Mouse (Mus musculus) kidney, embryonic 15.5 days (tissue): Measurements from ENCODE around the gene Tpx2. TPM values are rescaled to one million over a fixed set of nuclear protein-coding genes. Genes with fewer than 3 reads are reported as not detected.

Experiments used
- ATAC-seq: fragments of 200-750 bp; cut with Nextera tagmentation; replicated peaks from 2 replicates; pipeline ENCODE4 v1.8.0; 2017; ENCODE audit warnings: moderate TSS enrichment; ENCODE audit not compliant: low FRiP score
- H3K27ac ChIP-seq: fragments of 300-500 bp; sonication (generic); 2 replicates; pipeline ENCODE4 v1.5.1; 2015; ENCODE audit warnings: mild to moderate bottlenecking, inconsistent platforms
- H3K27me3 ChIP-seq: fragments of 300-500 bp; sonication (generic); 2 replicates; pipeline ENCODE4 v1.6.1; 2015; ENCODE audit warnings: inconsistent platforms
- H3K36me3 ChIP-seq: fragments of 300-500 bp; sonication (generic); 2 replicates; pipeline ENCODE4 v1.6.1; 2015; ENCODE audit warnings: inconsistent platforms
- H3K4me1 ChIP-seq: fragments of 300-500 bp; sonication (generic); 2 replicates; pipeline ENCODE4 v1.6.1; 2015; ENCODE audit warnings: inconsistent platforms
- H3K4me2 ChIP-seq: fragments of 300-500 bp; sonication (generic); 2 replicates; pipeline ENCODE4 v1.6.1; 2015; ENCODE audit warnings: moderate library complexity, mild to moderate bottlenecking, inconsistent platforms
- H3K4me3 ChIP-seq: fragments of 300-500 bp; sonication (generic); replicated peaks from 2 replicates; pipeline ENCODE4 v1.5.1; 2015; ENCODE audit warnings: mild to moderate bottlenecking, inconsistent platforms
- H3K9ac ChIP-seq: fragments of 300-500 bp; sonication (generic); 2 replicates; pipeline ENCODE4 v1.6.1; 2015; ENCODE audit warnings: mild to moderate bottlenecking, inconsistent platforms
- H3K9me3 ChIP-seq: fragments of 300-500 bp; sonication (generic); replicated peaks from 2 replicates; pipeline ENCODE4 v1.6.1; 2016; ENCODE audit warnings: inconsistent platforms
- WGBS: fragments of 180-500 bp; shearing (Covaris S2); methylation state at CpG from one replicate; pipeline ENCODE4 v1.1.7; 2015; ENCODE audit warnings: mixed read lengths; 5-methylcytosine and 5-hydroxymethylcytosine counted together
- polyA plus RNA-seq: library from polyadenylated mRNA; unstranded; fragments of >200 nt; fragmentation: Nextera tagmentation; extraction: Ambion mirVana; gene quantifications from 2 replicates; pipeline ENCODE4 v1.2.1, GENCODE M21; 2015

Gene Tpx2
- polyA plus RNA-seq, 1 experiment from 2014 or later, result 88.5 TPM

GRCm38 (mm10) chr2:152884101-152884645 is 36.4 kb downstream of the Tpx2 start:
- no peak for ATAC-seq

GRCm38 (mm10) chr2:152887230-152887629 is 39.5 kb downstream of the Tpx2 start:
- Histone ChIP-seq H3K27me3 (no peaks in the 10 kb centered on the region), H3K4me3 (no peak overlapping the region), H3K36me3 (peaks cover 94% of the 10 kb centered on the region), H3K4me1 (no peaks in the 10 kb centered on the region), H3K9me3 (no peaks in the 10 kb centered on the region), H3K27ac (no peak overlapping the region), H3K9ac (no peak overlapping the region), H3K4me2 (no peak overlapping the region)
- no peak for ATAC-seq
- 92% methylated on average over 3 of the region's 3 CpGs for WGBS

More at GRCm38 (mm10) chr2:152884101-152884645, 36.4 kb downstream of the Tpx2 start:
- H3K27me3 ChIP-seq, result no peaks in the 10 kb centered on the region
- no peaks in the 10 kb centered on the region for H3K4me1 ChIP-seq
- H3K9me3 ChIP-seq, result no peaks in the 10 kb centered on the region
- H3K36me3 ChIP-seq, result peaks cover 96% of the 10 kb centered on the region
- no peak overlapping the region for H3K9ac ChIP-seq
- no peak overlapping the region for H3K27ac ChIP-seq
- no peak overlapping the region for H3K4me3 ChIP-seq
- no peak overlapping the region for H3K4me2 ChIP-seq
- WGBS, result 94% methylated on average over 6 of the region's 6 CpGs

GRCm38 (mm10) chr2:152888774-152889173 is 41.0 kb downstream of the Tpx2 start:
- Histone ChIP-seq H3K4me3 (no peak overlapping the region), H3K4me2 (no peak overlapping the region), H3K4me1 (no peaks in the 10 kb centered on the region), H3K36me3 (peaks cover 95% of the 10 kb centered on the region), H3K9me3 (no peaks in the 10 kb centered on the region), H3K9ac (no peak overlapping the region), H3K27me3 (no peaks in the 10 kb centered on the region), H3K27ac (no peak overlapping the region)
- ATAC-seq, result no peak
- WGBS, result 91% methylated on average over 5 of the region's 5 CpGs

- 92% methylated on average over 9 of the region's 9 CpGs for WGBS
- H3K4me1 ChIP-seq, result no peaks in the 10 kb centered on the region
- H3K36me3 ChIP-seq, result peaks cover 57% of the 10 kb centered on the region
- H3K27ac ChIP-seq, result no peak overlapping the region
- H3K4me3 ChIP-seq, result no peak overlapping the region
- H3K4me2 ChIP-seq, result no peak overlapping the region
- no peak overlapping the region for H3K9ac ChIP-seq
- ATAC-seq, result no peak
- H3K9me3 ChIP-seq, result no peaks in the 10 kb centered on the region
- no peaks in the 10 kb centered on the region for H3K27me3 ChIP-seq
Measured at GRCm38 (mm10) chr2:152895834-152896233, 48.1 kb downstream of the Tpx2 start.

GRCm38 (mm10) chr2:152896926-152897325 is 49.2 kb downstream of the Tpx2 start:
- no peaks in the 10 kb centered on the region for H3K9me3 ChIP-seq
- H3K27ac ChIP-seq, result no peak overlapping the region
- no peaks in the 10 kb centered on the region for H3K27me3 ChIP-seq
- peaks cover 4% of the 10 kb centered on the region; the same call in 1 of the 2 replicates for H3K4me1 ChIP-seq
- H3K4me2 ChIP-seq, result no peak overlapping the region
- H3K9ac ChIP-seq, result no peak overlapping the region
- no peak for ATAC-seq
- 88% methylated on average over 3 of the region's 3 CpGs for WGBS
- no peak overlapping the region for H3K4me3 ChIP-seq
- H3K36me3 ChIP-seq, result peaks cover 47% of the 10 kb centered on the region

GRCm38 (mm10) chr2:152899011-152899410 is 51.2 kb downstream of the Tpx2 start:
- no peak overlapping the region for H3K9ac ChIP-seq
- ATAC-seq, result no peak
- H3K36me3 ChIP-seq, result peaks cover 26% of the 10 kb centered on the region
- no peaks in the 10 kb centered on the region for H3K27me3 ChIP-seq
- no peak overlapping the region for H3K4me2 ChIP-seq
- H3K4me3 ChIP-seq, result no peak overlapping the region
- no peaks in the 10 kb centered on the region for H3K9me3 ChIP-seq
- H3K27ac ChIP-seq, result 0 out of 2 replicates have a peak overlapping the region, but pooled peaks have one; percentile 6
- peaks cover 21% of the 10 kb centered on the region for H3K4me1 ChIP-seq
- 55% methylated on average over 6 of the region's 6 CpGs for WGBS

- WGBS, result 92% methylated on average over 15 of the region's 15 CpGs
- Histone ChIP-seq H3K4me3 (no peak overlapping the region), H3K9me3 (no peaks in the 10 kb centered on the region), H3K27ac (no peak overlapping the region), H3K9ac (no peak overlapping the region), H3K36me3 (peaks cover 3% of the 10 kb centered on the region; the same call in 1 of the 2 replicates), H3K27me3 (no peaks in the 10 kb centered on the region), H3K4me2 (no peak overlapping the region), H3K4me1 (peaks cover 39% of the 10 kb centered on the region)
- ATAC-seq, result no peak
Measured at GRCm38 (mm10) chr2:152901296-152901695, 53.5 kb downstream of the Tpx2 start.

GRCm38 (mm10) chr2:152902658-152903057 is 54.9 kb downstream of the Tpx2 start:
- no peak overlapping the region for H3K9ac ChIP-seq
- H3K27me3 ChIP-seq, result no peaks in the 10 kb centered on the region
- no peaks in the 10 kb centered on the region for H3K9me3 ChIP-seq
- no peak for ATAC-seq
- no peaks in the 10 kb centered on the region for H3K36me3 ChIP-seq
- no peak overlapping the region for H3K27ac ChIP-seq
- WGBS, result 32% methylated on average over 3 of the region's 3 CpGs
- peaks cover 53% of the 10 kb centered on the region for H3K4me1 ChIP-seq
- no peak overlapping the region for H3K4me2 ChIP-seq
- H3K4me3 ChIP-seq, result no peak overlapping the region

- H3K36me3 ChIP-seq, result no peaks in the 10 kb centered on the region
- peak; percentile 20; the same call in 1 of the 2 replicates for ATAC-seq
- H3K4me3 ChIP-seq, result no peak overlapping the region
- WGBS, result 53% methylated on average over 4 of the region's 4 CpGs
- H3K4me1 ChIP-seq, result peaks cover 54% of the 10 kb centered on the region
- 0 out of 2 replicates have a peak overlapping the region, but pooled peaks have one; percentile 7 for H3K27ac ChIP-seq
- no peak overlapping the region for H3K9ac ChIP-seq
- no peaks in the 10 kb centered on the region for H3K27me3 ChIP-seq
- no peak overlapping the region for H3K4me2 ChIP-seq
- no peaks in the 10 kb centered on the region for H3K9me3 ChIP-seq
Measured at GRCm38 (mm10) chr2:152903586-152903985, 55.8 kb downstream of the Tpx2 start.

GRCm38 (mm10) chr2:152904127-152904643 is 56.4 kb downstream of the Tpx2 start:
- 60% methylated on average over 5 of the region's 5 CpGs for WGBS
- H3K9me3 ChIP-seq, result no peaks in the 10 kb centered on the region

GRCm38 (mm10) chr2:152905036-152905829 is 57.5 kb downstream of the Tpx2 start:
- WGBS, result 30% methylated on average over 11 of the region's 11 CpGs
- Histone ChIP-seq H3K36me3 (no peaks in the 10 kb centered on the region), H3K27ac (peak overlapping the region; percentile 37; the same call in 1 of the 2 replicates)

More at GRCm38 (mm10) chr2:152904127-152904643, 56.4 kb downstream of the Tpx2 start:
- no peaks in the 10 kb centered on the region for H3K27me3 ChIP-seq
- no peak overlapping the region for H3K4me2 ChIP-seq
- H3K9ac ChIP-seq, result no peak overlapping the region
- peaks cover 54% of the 10 kb centered on the region for H3K4me1 ChIP-seq
- H3K36me3 ChIP-seq, result no peaks in the 10 kb centered on the region
- no peak overlapping the region for H3K27ac ChIP-seq
- no peak overlapping the region for H3K4me3 ChIP-seq
- no peak for ATAC-seq

More at GRCm38 (mm10) chr2:152905036-152905829, 57.5 kb downstream of the Tpx2 start:
- H3K4me1 ChIP-seq, result peaks cover 54% of the 10 kb centered on the region
- H3K27me3 ChIP-seq, result 0 out of 2 replicates have a peak, but pooled peaks cover 2% of the 10 kb centered on the region
- ATAC-seq, result peak; percentile 43
- H3K4me3 ChIP-seq, result no peak overlapping the region
- H3K9me3 ChIP-seq, result no peaks in the 10 kb centered on the region
- no peak overlapping the region for H3K9ac ChIP-seq
- no peak overlapping the region for H3K4me2 ChIP-seq
